Mouse (Mus musculus) skeletal muscle tissue, postnatal 0 days (tissue): Measurements from ENCODE around the gene Zcwpw1. TPM values are rescaled to one million over a fixed set of nuclear protein-coding genes. Genes with fewer than 3 reads are reported as not detected.

ENCODE experiments used
- polyA plus RNA-seq: library from polyadenylated mRNA; unstranded; fragments of >200 nt; fragmentation: Nextera tagmentation; extraction: Ambion mirVana; gene quantifications from 2 replicates; pipeline ENCODE4 v1.2.1, GENCODE M21; 2015

Gene Zcwpw1
- polyA plus RNA-seq = 6.5 and 7.4 TPM in 2 replicates

GRCm38 (mm10) chr5:137787151-137787928 is at the start of gene Zcwpw1, which contains the start of gene Mepce:
TSS of gene Zcwpw1 (plus strand) at chr5:137787798.
TSS of gene Mepce (minus strand) at chr5:137787655.

DNA sequence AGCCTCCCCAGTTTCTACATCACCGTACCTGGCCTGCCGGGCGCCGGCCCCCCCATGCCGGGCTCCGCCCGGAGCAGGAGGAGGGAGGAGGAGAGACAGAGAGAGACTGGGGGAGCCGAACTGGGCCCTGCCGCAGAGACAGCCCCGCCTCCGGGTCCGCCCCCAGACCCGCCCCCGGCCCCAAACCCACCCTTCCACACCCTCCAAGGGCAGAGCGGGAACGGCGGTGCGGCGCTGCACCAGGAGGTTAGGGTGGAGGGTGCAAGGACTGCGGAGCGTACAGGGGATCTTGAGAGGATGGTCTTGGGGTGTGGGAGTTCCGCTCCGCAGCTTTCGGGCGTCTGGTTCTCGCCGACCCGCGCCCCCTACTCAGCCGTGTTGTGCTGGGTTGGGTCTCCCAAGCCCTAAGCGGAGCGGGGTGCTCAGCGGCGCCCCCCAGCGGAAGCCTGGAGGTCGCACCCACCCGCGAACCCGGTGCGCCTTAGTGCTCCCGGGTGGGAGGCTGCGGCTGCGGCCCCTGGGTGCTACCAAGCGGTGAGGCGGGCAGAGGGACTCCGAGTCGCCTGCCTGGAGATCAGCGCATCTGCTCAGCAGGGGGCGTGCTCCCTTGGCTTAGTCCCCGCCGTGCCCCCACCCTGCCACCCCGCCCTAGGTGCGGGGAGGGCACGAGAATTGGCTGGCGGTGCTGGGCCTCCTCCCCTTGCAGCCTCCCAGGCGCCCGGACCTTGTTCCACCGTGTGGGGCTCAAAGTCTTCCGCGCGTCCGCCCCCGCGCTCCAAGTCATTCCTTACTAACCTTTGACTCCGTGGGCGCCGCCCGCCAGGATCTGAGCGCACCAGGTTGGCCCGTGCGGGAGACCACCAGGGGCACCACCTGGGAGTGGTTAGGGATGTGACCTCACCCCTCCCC is 46.3 kb upstream of the Zcwpw1 start, which contains the start of gene Nyap1:
Gene Nyap1 (minus strand): TSS at position 585 of the 909 bp plus-strand sequence.

DNA sequence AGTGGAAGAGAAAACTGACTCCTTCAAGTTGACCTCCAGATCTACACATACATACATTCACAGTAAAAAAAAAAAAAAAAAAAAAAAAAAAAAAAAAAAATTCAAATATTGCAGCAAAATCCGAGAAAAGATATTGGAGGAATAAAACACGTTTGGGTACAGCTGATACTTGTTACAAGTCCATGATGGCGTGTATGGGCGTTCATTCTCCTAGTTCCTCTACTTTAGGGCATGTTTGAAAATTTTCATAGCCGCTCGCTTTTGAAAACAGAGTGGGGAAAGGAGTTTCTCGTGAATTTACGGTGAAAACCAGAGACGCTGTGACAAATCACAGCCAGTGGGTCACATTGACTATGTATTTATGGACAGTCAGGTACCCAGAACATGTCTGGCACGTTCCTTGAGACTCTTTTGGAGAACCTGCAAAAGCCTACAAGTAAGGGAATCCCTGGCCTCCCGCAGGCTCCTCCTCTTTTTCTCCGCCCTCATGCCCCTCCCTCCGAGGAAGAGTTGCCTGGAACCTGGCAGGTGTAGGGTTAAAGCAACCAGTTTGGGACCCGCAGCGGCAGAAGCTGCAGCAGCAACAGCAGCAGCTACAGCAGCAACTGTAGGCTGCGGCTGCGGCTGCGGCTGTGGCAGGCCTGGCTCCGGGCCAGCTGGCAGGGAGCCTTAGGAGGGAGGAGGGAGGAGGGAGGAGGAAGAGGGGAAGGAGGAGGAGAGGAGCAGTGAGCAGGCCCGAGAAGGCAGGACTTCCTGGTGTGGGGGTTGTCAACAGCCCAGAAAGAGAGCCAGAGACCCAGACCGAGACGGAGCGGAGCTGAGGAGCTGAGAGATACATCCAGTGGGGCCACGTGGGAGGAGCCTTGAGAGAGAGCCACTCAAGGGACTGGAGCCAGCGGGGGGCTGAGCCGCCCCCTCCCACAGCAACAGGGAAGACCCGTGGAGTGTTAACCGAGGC is 42.1 kb upstream of the Zcwpw1 start, which contains the start of gene Tsc22d4:
Gene Tsc22d4 (plus strand): TSS at position 517 of the 958 bp plus-strand sequence.

DNA sequence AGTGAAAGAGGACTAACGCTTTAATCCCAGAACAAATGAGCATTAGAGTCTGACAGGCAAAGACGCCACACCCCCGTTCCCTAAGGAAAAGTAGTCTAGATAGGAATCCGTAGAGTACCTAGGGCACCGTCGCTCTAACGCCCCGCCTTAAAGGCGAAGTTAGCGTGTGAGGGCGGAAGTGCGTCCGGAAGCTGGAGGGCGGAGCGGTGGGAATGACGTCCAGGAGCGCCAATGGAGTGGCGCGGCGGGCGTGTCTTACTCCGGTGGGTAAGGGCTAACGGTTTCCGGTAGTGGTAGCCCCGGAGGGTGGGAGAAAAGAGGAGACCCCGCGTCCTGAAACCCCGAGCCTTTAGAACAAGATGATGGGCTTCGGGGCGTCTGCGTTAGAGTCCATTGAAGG is 9.0 kb upstream of the Zcwpw1 start, which contains the start of gene Ppp1r35:
Gene Ppp1r35 (plus strand): TSS at position 215 of the 400 bp plus-strand sequence.

GRCm38 (mm10) chr5:137835966-137836520 is 48.4 kb downstream of the Zcwpw1 start, which contains the start of gene Pilra:
TSS of gene Pilra (minus strand) at chr5:137836281.

DNA sequence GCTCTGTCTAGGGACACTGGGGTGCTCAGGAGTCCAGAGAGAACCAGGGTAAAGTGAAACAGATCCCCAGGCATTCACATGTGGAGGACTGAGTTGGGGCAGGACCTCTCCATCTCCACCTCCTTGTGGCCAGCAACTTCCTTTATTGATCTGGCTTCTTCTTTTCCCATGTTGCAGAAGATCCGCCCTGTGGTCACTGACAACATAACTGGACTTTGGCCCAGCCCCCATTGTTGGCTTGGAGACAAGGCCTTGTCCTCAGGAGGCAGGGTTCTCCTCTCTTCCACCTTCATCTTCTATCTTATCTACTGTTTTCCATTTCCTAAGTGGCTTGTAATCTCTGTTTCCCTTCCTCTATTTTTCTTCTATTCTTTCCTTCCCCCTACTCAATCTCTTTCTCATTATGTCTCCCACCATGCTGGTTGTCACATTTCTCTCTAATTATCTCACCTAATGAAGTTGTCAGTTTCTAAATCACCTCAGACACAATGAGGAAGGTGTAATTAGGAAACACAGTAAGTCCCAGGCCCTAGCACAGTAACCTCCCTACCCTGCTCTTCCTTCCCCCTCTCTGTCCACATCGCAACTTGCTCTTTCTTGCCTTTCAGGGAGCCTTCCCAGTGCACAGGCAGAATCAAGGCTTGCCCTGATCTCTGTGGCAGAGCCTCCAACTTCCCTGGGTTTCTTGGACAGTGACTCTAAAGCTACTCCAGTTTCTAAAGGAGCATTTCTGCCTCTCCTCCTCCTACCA is 70.5 kb downstream of the Zcwpw1 start, which contains the start of gene Pilrb1:
Gene Pilrb1 (minus strand): TSS at position 147 of the 751 bp plus-strand sequence.

DNA sequence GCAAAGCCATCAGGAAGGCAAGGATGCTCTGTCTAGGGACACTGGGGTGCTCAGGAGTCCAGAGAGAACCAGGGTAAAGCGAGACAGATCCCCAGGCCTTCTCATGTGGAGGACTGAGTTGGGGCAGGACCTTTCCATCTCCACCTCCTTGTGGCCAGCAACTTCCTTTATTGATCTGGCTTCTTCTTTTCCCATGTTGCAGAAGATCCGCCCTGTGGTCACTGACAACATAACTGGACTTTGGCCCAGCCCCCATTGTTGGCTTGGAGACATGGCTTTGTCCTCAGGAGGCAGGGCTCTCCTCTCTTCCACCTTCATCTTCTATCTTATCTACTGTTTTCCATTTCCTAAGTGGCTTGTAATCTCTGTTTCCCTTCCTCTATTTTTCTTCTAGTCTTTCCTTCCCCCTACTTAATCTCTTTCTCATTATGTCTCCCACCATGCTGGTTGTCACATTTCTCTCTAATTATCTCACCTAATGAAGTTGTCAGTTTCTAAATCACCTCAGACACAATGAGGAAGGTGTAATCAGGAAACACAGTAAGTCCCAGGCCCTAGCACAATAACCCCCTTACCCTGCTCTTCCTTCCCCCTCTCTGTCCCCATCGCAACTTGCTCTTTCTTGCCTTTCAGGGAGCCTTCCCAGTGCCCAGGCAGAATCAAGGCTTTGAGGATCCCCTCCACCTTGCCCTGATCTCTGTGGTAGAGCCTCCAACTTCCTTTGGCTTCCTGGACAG is 84.2 kb downstream of the Zcwpw1 start, which contains the start of gene Pilrb2:
Gene Pilrb2 (minus strand): TSS at position 172 of the 737 bp plus-strand sequence.

Other genes with a start within 250 kb of the Zcwpw1 start
- not detected in 2 replicates for gene Actl6b, start 234.3 kb upstream of the Zcwpw1 start, polyA plus RNA-seq
- 0.33 and 0.40 TPM in 2 replicates for gene Tfr2, start 218.0 kb upstream of the Zcwpw1 start, polyA plus RNA-seq
- gene Mospd3, start 186.7 kb upstream of the Zcwpw1 start, polyA plus RNA-seq = 22.7 and 27.7 TPM in 2 replicates
- gene Pcolce, start 174.0 kb upstream of the Zcwpw1 start, polyA plus RNA-seq = 237 and 321 TPM in 2 replicates
- gene Fbxo24, start 158.8 kb upstream of the Zcwpw1 start, polyA plus RNA-seq = 0.21 and 0.44 TPM in 2 replicates
- 17.9 and 19.9 TPM in 2 replicates for gene Lrch4, start 158.7 kb upstream of the Zcwpw1 start, polyA plus RNA-seq
- 3.1 and 4.4 TPM in 2 replicates for gene Gm20605, start 158.6 kb upstream of the Zcwpw1 start, polyA plus RNA-seq
- gene Sap25, start 146.5 kb upstream of the Zcwpw1 start, polyA plus RNA-seq = 2.5 and 3.3 TPM in 2 replicates
- 0.81 and 3.8 TPM in 2 replicates for gene Irs3, start 142.1 kb upstream of the Zcwpw1 start, polyA plus RNA-seq
- 4.1 and 7.5 TPM in 2 replicates for gene Agfg2, start 103.1 kb upstream of the Zcwpw1 start, polyA plus RNA-seq
- 0.17 and 0.22 TPM in 2 replicates for gene Nyap1, start 46.2 kb upstream of the Zcwpw1 start, polyA plus RNA-seq
- 150 and 163 TPM in 2 replicates for gene Tsc22d4, start 42.1 kb upstream of the Zcwpw1 start, polyA plus RNA-seq
- gene Ppp1r35, start 8.9 kb upstream of the Zcwpw1 start, polyA plus RNA-seq = 13.6 and 19.4 TPM in 2 replicates
- gene Mepce, start 143 bp upstream of the Zcwpw1 start, polyA plus RNA-seq = 5.2 and 7.2 TPM in 2 replicates
- 2.2 and 3.2 TPM in 2 replicates for gene Pilra, start 48.5 kb downstream of the Zcwpw1 start, polyA plus RNA-seq
- gene Pilrb1, start 70.3 kb downstream of the Zcwpw1 start, polyA plus RNA-seq = 0.94 and 1.7 TPM in 2 replicates
- gene Pilrb2, start 84.0 kb downstream of the Zcwpw1 start, polyA plus RNA-seq = 4.2 and 4.9 TPM in 2 replicates
- 0.05 and 0.11 TPM in 2 replicates for gene Cyp3a13, start 133.8 kb downstream of the Zcwpw1 start, polyA plus RNA-seq
- 2.6 and 2.8 TPM in 2 replicates for gene Gjc3, start 175.3 kb downstream of the Zcwpw1 start, polyA plus RNA-seq
- 0.11 and 0.55 TPM in 2 replicates for gene Azgp1, start 193.7 kb downstream of the Zcwpw1 start, polyA plus RNA-seq
- gene Smok3a, start 233.5 kb downstream of the Zcwpw1 start, polyA plus RNA-seq = not detected in 2 replicates
- not detected in 2 replicates for gene Smok3b, start 233.6 kb downstream of the Zcwpw1 start, polyA plus RNA-seq